Comparison of ENCODE assay signal across 18 mouse cellular contexts in the genomic region with DNA sequence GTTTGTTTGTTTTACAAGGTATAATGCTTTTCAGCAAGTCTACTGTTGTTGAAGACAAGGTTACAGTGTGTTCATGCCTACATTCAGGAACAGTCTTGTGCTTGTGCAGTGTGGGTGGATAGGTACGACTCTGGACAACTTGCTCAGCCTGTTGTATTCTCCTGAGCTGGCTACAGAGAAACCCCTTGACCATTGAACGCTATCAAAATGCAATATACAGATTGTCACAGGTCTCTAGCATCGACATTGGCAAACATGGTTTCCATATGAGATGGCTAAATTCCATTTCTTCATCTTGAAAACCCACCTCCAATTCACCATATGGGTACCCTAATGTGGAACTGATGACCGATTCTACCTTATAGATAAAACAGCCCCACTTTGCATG. TPM values are rescaled to one million over a fixed set of nuclear protein-coding genes. Genes with fewer than 3 reads are reported as not detected.
A peak's percentile ranks its signal among the peaks of the same experiment; 100 is the strongest.
DNase-seq lines count a peak whose midpoint lies in the region; ATAC-seq lines count a peak whose summit lies in the region.
"Had no signal": no experiment of that assay in that cellular context is flagged by ENCODE, and none has a peak within 500 bp of the region (broad histone marks: within the 10 kb centered on the region; RNA-seq: fewer than 3 reads in every experiment).

No protein-coding gene starts in this region.

- peak; percentile 62 for DNase-seq in cerebellum, adult 9-10 months
- no peak for DNase-seq in cerebellum, adult 9-11 months
- DNase-seq in midbrain, embryonic 10.5 days (ENCODE audit: low spot score) = peak; percentile 29
- DNase-seq in adrenal gland, postnatal 10 days = no peak
- no peak for DNase-seq in urinary bladder, postnatal 14 days (ENCODE audit: low spot score)
- DNase-seq in urinary bladder, postnatal 25 days (ENCODE audit: low spot score) = no peak
- DNase-seq: adrenal gland, postnatal 36 days; heart, postnatal 4 days; lung, postnatal 14 days had no signal

- peak overlapping the region; percentile 47; the same call in 1 of the 2 replicates for H3K4me2 ChIP-seq in forebrain, embryonic 15.5 days (replicated peaks)
- H3K4me2 ChIP-seq in neural tube, embryonic 14.5 days (ENCODE audit: low read depth, low read length) = peak overlapping the region; percentile 47; the same call in 1 of the 2 replicates

- H3K36me3 ChIP-seq in forebrain, embryonic 15.5 days = no peaks in the 10 kb centered on the region
- peaks cover 5% of the 10 kb centered on the region for H3K36me3 ChIP-seq in midbrain, embryonic 10.5 days
- H3K36me3 ChIP-seq in neural tube, embryonic 14.5 days (ENCODE audit: control insufficient read depth, insufficient read depth, low read length) = no peaks in the 10 kb centered on the region
- H3K36me3 ChIP-seq: limb, embryonic 10.5 days had no signal

- WGBS in forebrain, embryonic 15.5 days = 18% methylated on average over 4 of the region's 4 CpGs
- WGBS in midbrain, embryonic 10.5 days = 13% methylated on average over 4 of the region's 4 CpGs
- 8% methylated on average over 4 of the region's 4 CpGs for WGBS in neural tube, embryonic 14.5 days

- H3K27me3 ChIP-seq in forebrain, embryonic 15.5 days = peaks cover 57% of the 10 kb centered on the region
- peaks cover 100% of the 10 kb centered on the region for H3K27me3 ChIP-seq in midbrain, embryonic 10.5 days (ENCODE audit: low read depth, poor library complexity, severe bottlenecking)
- H3K27me3 ChIP-seq in neural tube, embryonic 14.5 days (ENCODE audit: control insufficient read depth, insufficient read depth, low read length) = peaks cover 11% of the 10 kb centered on the region

- ATAC-seq in forebrain, embryonic 15.5 days (replicated peaks) = no peak; the same call in 1 of the 2 replicates
- no peak for ATAC-seq in neural tube, embryonic 14.5 days (ENCODE audit: low read depth)

- H3K9me3 ChIP-seq in forebrain, embryonic 15.5 days = no peaks in the 10 kb centered on the region
- no peaks in the 10 kb centered on the region for H3K9me3 ChIP-seq in midbrain, embryonic 10.5 days (replicated peaks)
- no peaks in the 10 kb centered on the region for H3K9me3 ChIP-seq in neural tube, embryonic 14.5 days (ENCODE audit: control insufficient read depth, low read length)
- H3K9me3 ChIP-seq: limb, embryonic 10.5 days had no signal

- no peak overlapping the region for H3K4me3 ChIP-seq in forebrain, embryonic 15.5 days
- peak overlapping the region; percentile 52 for H3K4me3 ChIP-seq in midbrain, embryonic 10.5 days
- no peak overlapping the region for H3K4me3 ChIP-seq in neural tube, embryonic 14.5 days (ENCODE audit: low read depth, low read length)

- H3K9ac ChIP-seq in forebrain, embryonic 15.5 days (replicated peaks) = no peak overlapping the region
- H3K9ac ChIP-seq in neural tube, embryonic 14.5 days (replicated peaks; ENCODE audit: low read depth, low read length) = no peak overlapping the region
- H3K9ac ChIP-seq: liver, embryonic 14.5 days had no signal

- H3K4me1 ChIP-seq in forebrain, embryonic 15.5 days = peaks cover 17% of the 10 kb centered on the region
- H3K4me1 ChIP-seq in midbrain, embryonic 10.5 days = peaks cover 61% of the 10 kb centered on the region
- peaks cover 9% of the 10 kb centered on the region; the same call in 1 of the 2 replicates for H3K4me1 ChIP-seq in neural tube, embryonic 14.5 days (ENCODE audit: control insufficient read depth, insufficient read depth, low read length)

- H3K27ac ChIP-seq in forebrain, embryonic 15.5 days (replicated peaks) = peak overlapping the region; percentile 79
- peak overlapping the region; percentile 82; the same call in 1 of the 2 replicates for H3K27ac ChIP-seq in midbrain, embryonic 10.5 days (replicated peaks)
- H3K27ac ChIP-seq in neural tube, embryonic 14.5 days (ENCODE audit: low read depth, low read length) = peak overlapping the region; percentile 34; the same call in 1 of the 2 replicates
- H3K27ac ChIP-seq: limb, embryonic 10.5 days; liver, embryonic 14.5 days had no signal

RNA-seq across cellular contexts. Expression of a gene that starts 5.9 kb away (rescaled TPM):
- polyA plus RNA-seq in forebrain, embryonic 15.5 days (2015; fragmentation: Nextera tagmentation; extraction: Ambion mirVana) = 46.2 and 55.0 TPM in 2 replicates
- polyA plus RNA-seq in midbrain, embryonic 10.5 days (2016; fragmentation: Nextera tagmentation; extraction: Ambion mirVana) = 25.1 and 33.5 TPM in 2 replicates
- 46.7 and 50.5 TPM in 2 replicates for polyA plus RNA-seq in neural tube, embryonic 14.5 days (2014; fragmentation: Nextera tagmentation; extraction: Ambion mirVana)
- not detected for total RNA-seq in adrenal gland, postnatal 10 days (2021)
- total RNA-seq: adrenal gland, postnatal 36 days; ES-E14; gastrocnemius, adult 2 months; heart, postnatal 4 days had no signal
- polyA plus RNA-seq: heart, embryonic 11.5 days; kidney, embryonic 14.5 days; spleen, adult 2 months had no signal

RNA-seq across cellular contexts. Expression of a gene that starts 9.3 kb away (rescaled TPM):
- 9.6 and 9.8 TPM in 2 replicates for polyA plus RNA-seq in forebrain, embryonic 15.5 days (2015; fragmentation: Nextera tagmentation; extraction: Ambion mirVana)
- 6.5 and 6.6 TPM in 2 replicates for polyA plus RNA-seq in midbrain, embryonic 10.5 days (2016; fragmentation: Nextera tagmentation; extraction: Ambion mirVana)
- 28.7 and 30.5 TPM in 2 replicates for polyA plus RNA-seq in neural tube, embryonic 14.5 days (2014; fragmentation: Nextera tagmentation; extraction: Ambion mirVana)
- total RNA-seq in adrenal gland, postnatal 10 days (2021) = under 1 TPM; 0.18 to 0.51 TPM
- total RNA-seq: adrenal gland, postnatal 36 days; heart, postnatal 4 days had no signal
- polyA plus RNA-seq: spleen, adult 2 months had no signal

Comparison
In these comparisons a context has a peak if more than half of its experiments do, and no peak if none do; other contexts are left out.
1. DNase-seq: peak in cerebellum, adult 9-10 months (single experiment) and midbrain, embryonic 10.5 days (single experiment); none in cerebellum, adult 9-11 months (single experiment), adrenal gland, postnatal 10 days (single experiment), urinary bladder, postnatal 14 days (single experiment) and urinary bladder, postnatal 25 days (single experiment).
2. Peak in every context shown above with its lines, with median percentiles within 50 percentile points of each other: H3K27ac ChIP-seq.